Mouse (Mus musculus) kidney, adult 2 months (tissue): ENCODE measurements around the gene Tmem39a.

Source experiments
- CTCF ChIP-seq: fragments of 200-500 bp; conservative IDR thresholded peaks from 2 replicates; pipeline ENCODE4 v1.5.1; 2011; ENCODE audit warnings: low read depth, mild to moderate bottlenecking, control low read depth, low read length, moderate library complexity, mixed read lengths; ENCODE audit not compliant: insufficient read depth, insufficient read length
- POLR2A ChIP-seq: fragments of 200-500 bp; IDR thresholded peaks from one replicate; pipeline ENCODE4 v1.6.1; 2011; ENCODE audit warnings: low read depth, low read length, control low read depth

- TF ChIP-seq CTCF (no peak), POLR2A (no peak)
These were observed 26.7 kb downstream of the Tmem39a start for GRCm38 (mm10) chr16:38585186-38585585.
